Mouse (Mus musculus) lung, postnatal 0 days (tissue): ENCODE measurements at regions not wholly inside any gene's neighbourhood (a gene's known extent, or its start where the extent isn't known, plus 50 kb on each side); places are given as distances from the start of the nearest gene placed in this dataset.

Source experiments
- ATAC-seq: fragments of 200-750 bp; cut with Nextera tagmentation; 2 replicates; pipeline ENCODE4 v1.8.0; 2017; ENCODE audit warnings: moderate library complexity
- DNase-seq: peaks from one replicate; pipeline ENCODE4 v3.0.0-alpha.2; 2016; ENCODE audit warnings: low spot score
- H3K27ac ChIP-seq: fragments of 300-500 bp; sonication (generic); 2 replicates; pipeline ENCODE4 v1.5.1; 2014; ENCODE audit warnings: antibody characterized with exemption, mild to moderate bottlenecking, low read length, mixed read lengths
- H3K27me3 ChIP-seq: fragments of 300-500 bp; sonication (generic); replicated peaks from 2 replicates; pipeline ENCODE4 v1.6.1; 2014; ENCODE audit warnings: low read length, mixed read lengths; ENCODE audit not compliant: insufficient read depth
- H3K36me3 ChIP-seq: fragments of 300-500 bp; sonication (generic); 2 replicates; pipeline ENCODE4 v1.6.1; 2014; ENCODE audit warnings: low read length, mixed read lengths; ENCODE audit not compliant: insufficient read depth
- H3K4me1 ChIP-seq: fragments of 300-500 bp; sonication (generic); 2 replicates; pipeline ENCODE4 v1.6.1; 2014; ENCODE audit warnings: antibody characterized with exemption, low read depth, low read length, mixed read lengths; ENCODE audit not compliant: insufficient read depth
- H3K4me2 ChIP-seq: fragments of 300-500 bp; sonication (generic); replicated peaks from 2 replicates; pipeline ENCODE4 v1.6.1; 2014; ENCODE audit warnings: low read depth, mild to moderate bottlenecking, low read length, moderate library complexity, mixed read lengths
- H3K4me3 ChIP-seq: fragments of 300-500 bp; sonication (generic); 2 replicates; pipeline ENCODE4 v1.5.1; 2014; ENCODE audit warnings: low read depth, low read length
- H3K9ac ChIP-seq: fragments of 300-500 bp; sonication (generic); replicated peaks from 2 replicates; pipeline ENCODE4 v1.6.1; 2014; ENCODE audit warnings: low read depth, mild to moderate bottlenecking
- H3K9me3 ChIP-seq: fragments of 300-500 bp; sonication (generic); 2 replicates; pipeline ENCODE4 v1.6.1; 2016; ENCODE audit warnings: low read length, mixed read lengths
- CTCF ChIP-seq: IDR thresholded peaks from 2 replicates; pipeline ENCODE4 v1.5.1; 2016; ENCODE audit warnings: antibody characterized with exemption, mild to moderate bottlenecking
- EP300 ChIP-seq: IDR thresholded peaks from 2 replicates; pipeline ENCODE4 v1.6.1; 2016; ENCODE audit warnings: antibody characterized with exemption, mild to moderate bottlenecking, control low read depth
- WGBS: fragments of 180-500 bp; shearing (Covaris S2); extraction: QIAGEN DNeasy Blood & Tissue Kit; methylation state at CpG from one replicate; pipeline ENCODE4 v1.1.7; 2014; 5-methylcytosine and 5-hydroxymethylcytosine counted together

GRCm38 (mm10) chr9:61723021-61723581, 191.2 kb downstream of the Rplp1 start:
- Histone ChIP-seq H3K4me3 (no peak overlapping the region), H3K36me3 (no peaks in the 10 kb centered on the region), H3K9me3 (no peaks in the 10 kb centered on the region), H3K4me2 (no peak overlapping the region), H3K9ac (no peak overlapping the region), H3K27me3 (0 out of 2 replicates have a peak, but pooled peaks cover 3% of the 10 kb centered on the region), H3K27ac (no peak overlapping the region), H3K4me1 (peaks cover 11% of the 10 kb centered on the region; the same call in 1 of the 2 replicates)
- DNase-seq (peak; percentile 74), ATAC-seq (peak; percentile 71)
- TF ChIP-seq EP300 (peak; percentile 61; the same call in 1 of the 2 replicates), CTCF (no peak)
- 38% methylated on average over 8 of the region's 8 CpGs for WGBS

- Histone ChIP-seq H3K4me2 (no peak overlapping the region), H3K9ac (no peak overlapping the region), H3K36me3 (no peaks in the 10 kb centered on the region), H3K27ac (no peak overlapping the region), H3K9me3 (no peaks in the 10 kb centered on the region), H3K27me3 (0 out of 2 replicates have a peak, but pooled peaks cover 3% of the 10 kb centered on the region), H3K4me3 (no peak overlapping the region), H3K4me1 (peaks cover 11% of the 10 kb centered on the region; the same call in 1 of the 2 replicates)
- TF ChIP-seq EP300 (no peak), CTCF (no peak)
- no peak for DNase-seq
- ATAC-seq: no peak
- 90% methylated on average over 5 of the region's 5 CpGs for WGBS
Observed at GRCm38 (mm10) chr9:61721851-61722250, 192.5 kb downstream of the Rplp1 start.

GRCm38 (mm10) chr9:61721071-61721470, 193.3 kb downstream of the Rplp1 start:
- no peaks in the 10 kb centered on the region for H3K9me3 ChIP-seq
- no peak overlapping the region for H3K4me2 ChIP-seq
- ATAC-seq: no peak
- TF ChIP-seq EP300 (no peak), CTCF (no peak)
- 62% methylated on average over 4 of the region's 4 CpGs for WGBS
- peaks cover 11% of the 10 kb centered on the region; the same call in 1 of the 2 replicates for H3K4me1 ChIP-seq
- no peaks in the 10 kb centered on the region for H3K36me3 ChIP-seq
- H3K9ac ChIP-seq: no peak overlapping the region
- H3K4me3 ChIP-seq: no peak overlapping the region
- H3K27ac ChIP-seq: no peak overlapping the region
- DNase-seq: no peak
- 0 out of 2 replicates have a peak, but pooled peaks cover 3% of the 10 kb centered on the region for H3K27me3 ChIP-seq

- Histone ChIP-seq H3K9ac (no peak overlapping the region), H3K27me3 (0 out of 2 replicates have a peak, but pooled peaks cover 3% of the 10 kb centered on the region), H3K9me3 (no peaks in the 10 kb centered on the region), H3K27ac (no peak overlapping the region), H3K36me3 (no peaks in the 10 kb centered on the region), H3K4me1 (peaks cover 11% of the 10 kb centered on the region; the same call in 1 of the 2 replicates), H3K4me2 (no peak overlapping the region), H3K4me3 (no peak overlapping the region)
- ATAC-seq: no peak
- TF ChIP-seq EP300: no peak
- TF ChIP-seq CTCF: no peak
- WGBS: 65% methylated on average over 5 of the region's 5 CpGs
- DNase-seq: no peak
Observed at GRCm38 (mm10) chr9:61720206-61720605, 194.1 kb downstream of the Rplp1 start.

- H3K27ac ChIP-seq: no peak overlapping the region
- TF ChIP-seq CTCF (no peak), EP300 (no peak)
- H3K4me3 ChIP-seq: no peak overlapping the region
- no peak overlapping the region for H3K9ac ChIP-seq
- ATAC-seq (no peak; the same call in 1 of the 2 replicates), DNase-seq (no peak)
- WGBS: 70% methylated on average over 4 of the region's 4 CpGs
- no peaks in the 10 kb centered on the region for H3K9me3 ChIP-seq
- no peak overlapping the region for H3K4me2 ChIP-seq
- H3K36me3 ChIP-seq: no peaks in the 10 kb centered on the region
- H3K27me3 ChIP-seq: peaks cover 7% of the 10 kb centered on the region; the same call in 1 of the 2 replicates
- H3K4me1 ChIP-seq: 0 out of 2 replicates have a peak, but pooled peaks cover 5% of the 10 kb centered on the region
Observed at GRCm38 (mm10) chr9:61716751-61717150, 197.6 kb downstream of the Rplp1 start.

GRCm38 (mm10) chr9:61714331-61715035, 199.9 kb downstream of the Rplp1 start:
- Histone ChIP-seq H3K36me3 (no peaks in the 10 kb centered on the region), H3K27ac (no peak overlapping the region), H3K9ac (no peak overlapping the region), H3K4me3 (no peak overlapping the region), H3K4me2 (no peak overlapping the region), H3K27me3 (peaks cover 4% of the 10 kb centered on the region; the same call in 1 of the 2 replicates), H3K9me3 (no peaks in the 10 kb centered on the region), H3K4me1 (no peaks in the 10 kb centered on the region)
- no peak for TF ChIP-seq CTCF
- TF ChIP-seq EP300: no peak
- 40% methylated on average over 19 of the region's 19 CpGs for WGBS
- DNase-seq (peak; percentile 48), ATAC-seq (no peak)
